Mouse (Mus musculus) heart, adult 2 months (tissue): ENCODE data around the gene Gsdma. TPM values are rescaled to one million over a fixed set of nuclear protein-coding genes. Genes with fewer than 3 reads are reported as not detected.
"Not testable (repeated sequence)": the region's sequence is repeated elsewhere in the genome, so short reads cannot be mapped to it uniquely, and the experiment has no call there.

Source experiments
- DNase-seq, 2 experiments: peaks; one replicate each; pipeline ENCODE4 v3.0.0; 2021
- H3K27ac ChIP-seq: fragments of 200-600 bp; 2 replicates; pipeline ENCODE4 v1.8.1; 2022
- H3K27me3 ChIP-seq: fragments of 200-500 bp; 2 replicates; pipeline ENCODE4 v1.6.1; 2012; ENCODE audit warnings: mild to moderate bottlenecking, low read length, inconsistent platforms, mixed read lengths; ENCODE audit not compliant: control insufficient read depth, insufficient read depth
- H3K36me3 ChIP-seq: fragments of 200-500 bp; 2 replicates; pipeline ENCODE4 v1.6.1; 2012; ENCODE audit warnings: low read length, inconsistent platforms; ENCODE audit not compliant: control insufficient read depth, insufficient read depth
- H3K4me1 ChIP-seq: fragments of 200-500 bp; 2 replicates; pipeline ENCODE4 v1.6.1; 2011; ENCODE audit warnings: low read length; ENCODE audit not compliant: control insufficient read depth, insufficient read depth
- H3K4me3 ChIP-seq: fragments of 200-600 bp; 2 replicates; pipeline ENCODE4 v1.8.1; 2022
- H3K79me2 ChIP-seq: fragments of 200-500 bp; replicated peaks from 2 replicates; pipeline ENCODE4 v1.6.1; 2012; ENCODE audit warnings: mild to moderate bottlenecking, inconsistent platforms, low read length, moderate library complexity, mixed read lengths; ENCODE audit not compliant: control insufficient read depth, insufficient read depth
- H3K9ac ChIP-seq: fragments of 200-500 bp; 2 replicates; pipeline ENCODE4 v1.6.1; 2012; ENCODE audit warnings: low read depth, mild to moderate bottlenecking, control low read depth, inconsistent platforms, low read length, mixed read lengths
- CTCF ChIP-seq: fragments of 200-600 bp; IDR thresholded peaks from 2 replicates; pipeline ENCODE4 v1.8.1; 2022; ENCODE audit warnings: antibody characterized with exemption, mild to moderate bottlenecking, moderate library complexity
- EP300 ChIP-seq: fragments of 200-500 bp; IDR thresholded peaks from 2 replicates; pipeline ENCODE4 v1.6.1; 2011; ENCODE audit warnings: low read depth, low read length, control low read depth; ENCODE audit not compliant: insufficient read depth
- POLR2A ChIP-seq: fragments of 200-500 bp; IDR thresholded peaks from 2 replicates; pipeline ENCODE4 v1.6.1; 2011; ENCODE audit warnings: mild to moderate bottlenecking, low read depth, low read length, control low read depth; ENCODE audit not compliant: insufficient read depth
- WGBS: fragments of 180-500 bp; shearing (Covaris S2); methylation state at CpG from one replicate; pipeline ENCODE4 v1.1.7; 2018; 5-methylcytosine and 5-hydroxymethylcytosine counted together
- intact Hi-C: fragments of 180-260 bp; cut with DNase I; formaldehyde crosslinking; loops from one replicate; pipeline ENCODE4 v1.15.1; 2025
- polyA plus RNA-seq: library from polyadenylated mRNA; depleted of rRNA; stranded (reverse); fragments of >200 nt; gene quantifications from 2 replicates; pipeline ENCODE4 v1.2.3, GENCODE M21; 2012
- total RNA-seq, 2 experiments: library from RNA; stranded (reverse); gene quantifications; 2 replicates each; pipeline ENCODE4 v1.2.3; 2021

Gene Gsdma
- total and polyA plus RNA-seq, 3 experiments, result 0.04 TPM; not detected in 2

GRCm38 (mm10) chr11:98646459-98646858 lies 17.7 kb upstream of the Gsdma start, which contains the start of gene Gsdma2:
Gene Gsdma2, plus strand, starts transcription at chr11:98646759.
- intact Hi-C loops, result no loop called here
- no peak for DNase-seq
- H3K4me3 ChIP-seq, result no peak within 1 kb of the TSS
- WGBS, result 38% methylated on average over 2 of the region's 2 CpGs
- no peaks in the 10 kb centered on the region for H3K36me3 ChIP-seq
- H3K27ac ChIP-seq, result no peak within 1 kb of the TSS
- H3K27me3 ChIP-seq, result no peaks in the 10 kb centered on the region
- TF ChIP-seq EP300 (no peak), CTCF (no peak), POLR2A (no peak)
- H3K4me1 ChIP-seq, result no peaks in the 10 kb centered on the region
- no peak within 1 kb of the TSS for H3K9ac ChIP-seq
- no peaks in the 10 kb centered on the region for H3K79me2 ChIP-seq

GRCm38 (mm10) chr11:98655076-98655475 lies 9.1 kb upstream of the Gsdma start:
- 14% methylated on average over 7 of the region's 7 CpGs for WGBS
- H3K27me3 ChIP-seq, H3K27ac ChIP-seq, H3K4me3 ChIP-seq, H3K79me2 ChIP-seq, H3K4me1 ChIP-seq, H3K36me3 ChIP-seq, H3K9ac ChIP-seq: not testable (repeated sequence)
- intact Hi-C loops, result loop anchor here (1.0 kb wide), 2 partner anchors 20 to 49 kb away; no protein-coding TSS in a partner anchor
- peak; percentile 24 to 43 for DNase-seq
- peak; percentile 54 for TF ChIP-seq CTCF

DNA sequence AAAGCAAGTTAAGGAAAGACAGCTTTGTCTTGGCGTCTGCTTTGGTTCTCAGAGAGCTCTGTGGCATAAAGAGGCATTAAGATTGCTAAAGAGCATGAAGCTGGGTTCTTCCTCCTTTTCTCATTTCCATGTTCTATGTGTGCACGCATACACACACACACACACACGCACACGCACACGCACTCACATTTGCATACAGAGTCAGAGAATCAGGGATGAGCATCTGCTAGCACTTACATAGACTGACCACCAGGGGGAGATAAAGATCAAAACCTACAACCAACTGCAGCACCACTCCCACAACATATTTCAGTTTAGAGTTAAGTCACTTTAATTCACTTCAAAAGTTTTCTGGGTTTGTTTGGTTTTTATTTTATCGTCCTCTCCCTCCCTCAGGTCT lies 3.6 kb upstream of the Gsdma start:
- DNase-seq, result peak in 1 of 2 experiments; percentile 14

GRCm38 (mm10) chr11:98668984-98669383 lies 4.8 kb downstream of the Gsdma start:
- WGBS, result 52% methylated on average over 2 of the region's 2 CpGs

More for the DNA sequence above, 3.6 kb upstream of the Gsdma start:
- Histone ChIP-seq H3K36me3 (no peaks in the 10 kb centered on the region), H3K27me3 (no peaks in the 10 kb centered on the region), H3K9ac (no peak overlapping the region), H3K27ac (no peak overlapping the region), H3K4me3 (no peak overlapping the region), H3K4me1 (no peaks in the 10 kb centered on the region; the same call in 1 of the 2 replicates), H3K79me2 (no peaks in the 10 kb centered on the region)
- intact Hi-C loops, result no loop called here
- TF ChIP-seq EP300 (no peak), CTCF (peak; percentile 87)
- WGBS, result 8% methylated on average over 6 of the region's 6 CpGs

DNA sequence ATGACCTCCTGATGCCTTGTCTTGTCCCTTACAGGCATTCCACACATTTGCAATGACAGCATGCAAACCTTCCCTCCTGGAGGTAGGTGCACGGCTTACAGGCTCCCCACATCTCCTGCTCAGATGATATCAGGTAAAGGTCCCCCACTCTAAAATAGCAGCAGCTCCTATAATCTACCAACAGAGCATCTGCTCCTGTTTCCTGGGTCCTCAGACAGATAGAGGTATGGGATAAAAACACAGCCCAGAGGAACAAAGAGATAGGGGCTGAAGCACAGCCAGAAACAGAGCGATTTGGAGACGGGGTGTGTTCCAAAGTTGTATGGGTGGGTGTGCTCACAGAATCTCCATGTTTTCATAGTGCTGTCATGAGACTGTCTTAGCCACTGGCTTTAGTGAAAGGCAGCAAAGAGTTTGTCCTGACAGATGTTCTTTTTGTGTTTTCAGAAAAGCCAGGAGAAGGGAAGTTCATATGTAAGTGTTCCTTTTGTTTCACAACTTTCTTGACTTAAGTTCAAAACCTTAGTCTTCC lies 7.2 kb downstream of the Gsdma start:
- Histone ChIP-seq H3K27me3 (peaks cover 4% of the 10 kb centered on the region), H3K27ac (no peak overlapping the region), H3K79me2 (no peaks in the 10 kb centered on the region), H3K4me1 (no peaks in the 10 kb centered on the region), H3K4me3 (no peak overlapping the region), H3K36me3 (no peaks in the 10 kb centered on the region), H3K9ac (no peak overlapping the region)
- intact Hi-C loops, result no loop called here
- no peak for DNase-seq
- 49% methylated on average over 3 of the region's 3 CpGs for WGBS
- TF ChIP-seq EP300 (no peak), CTCF (no peak), POLR2A (no peak)

More at GRCm38 (mm10) chr11:98668984-98669383, 4.8 kb downstream of the Gsdma start:
- Histone ChIP-seq H3K79me2 (no peaks in the 10 kb centered on the region), H3K4me1 (no peaks in the 10 kb centered on the region), H3K9ac (no peak overlapping the region), H3K4me3 (no peak overlapping the region), H3K27ac (no peak overlapping the region), H3K27me3 (peaks cover 5% of the 10 kb centered on the region), H3K36me3 (no peaks in the 10 kb centered on the region)
- TF ChIP-seq CTCF (no peak), POLR2A (no peak), EP300 (no peak)
- intact Hi-C loops, result no loop called here
- DNase-seq, result no peak

DNA sequence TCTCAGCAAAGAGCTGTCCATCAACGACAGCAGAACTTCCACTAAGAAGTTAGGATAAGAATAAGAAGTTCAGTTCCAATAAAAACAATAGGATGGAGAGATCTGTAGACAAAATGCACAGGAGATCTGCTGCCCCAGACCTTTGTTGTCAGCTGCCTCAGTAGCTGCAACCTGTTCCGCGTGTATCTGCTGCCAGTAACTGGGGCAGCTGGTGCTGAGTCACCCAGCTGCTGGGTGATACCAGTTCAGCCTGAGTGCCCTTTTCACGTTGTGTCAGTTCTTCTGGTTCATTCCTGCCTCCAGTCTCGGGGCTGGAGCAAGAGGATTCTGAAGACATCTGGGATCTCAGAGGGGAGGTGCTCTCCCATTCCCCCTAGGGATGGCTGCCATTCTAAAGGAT lies 7.7 kb downstream of the Gsdma start:
- no peak for TF ChIP-seq POLR2A
- TF ChIP-seq CTCF, result no peak
- TF ChIP-seq EP300, result no peak
- Histone ChIP-seq H3K27ac (no peak overlapping the region), H3K27me3 (peaks cover 1% of the 10 kb centered on the region), H3K4me1 (no peaks in the 10 kb centered on the region), H3K4me3 (no peak overlapping the region), H3K36me3 (no peaks in the 10 kb centered on the region), H3K79me2 (no peaks in the 10 kb centered on the region), H3K9ac (no peak overlapping the region)
- 29% methylated on average over 5 of the region's 5 CpGs for WGBS
- intact Hi-C loops, result no loop called here
- no peak for DNase-seq
